Mouse (Mus musculus) heart, postnatal 25 days (tissue): ENCODE data around the gene Tiprl. TPM values are rescaled to one million over a fixed set of nuclear protein-coding genes. Genes with fewer than 3 reads are reported as not detected.

Experiments
- DNase-seq: peaks from one replicate; pipeline ENCODE4 v3.0.0; 2022; ENCODE audit warnings: low spot score
- intact Hi-C: fragments of 180-260 bp; cut with DNase I; formaldehyde crosslinking; loops from one replicate; pipeline ENCODE4 v1.15.1; 2025
- total RNA-seq, 2 experiments: library from RNA; stranded (reverse); gene quantifications; 2 replicates each; pipeline ENCODE4 v1.2.3; 2021

Gene Tiprl
- total RNA-seq, 2 experiments from 2014 or later = 33.9 to 38.4 TPM

DNA sequence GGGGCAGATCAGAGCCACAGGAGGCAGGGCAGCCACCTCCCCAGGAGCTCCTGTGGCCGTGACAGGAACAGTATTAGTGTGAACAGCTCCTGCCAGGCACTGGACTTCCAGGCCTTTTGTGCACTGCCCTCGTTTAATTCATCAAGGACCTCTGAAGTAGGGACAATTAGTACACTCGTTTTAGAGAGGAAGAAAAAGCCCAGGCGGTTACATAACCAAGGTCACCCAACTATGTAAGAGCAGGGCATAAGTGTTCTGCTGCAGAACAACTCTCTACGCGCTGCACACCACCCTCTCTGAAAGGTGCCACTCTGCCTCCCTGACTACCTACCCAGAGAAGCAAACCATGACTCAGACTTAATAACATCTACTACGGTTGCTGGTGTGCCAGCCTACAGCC is 51.7 kb downstream of the Tiprl start:
- intact Hi-C loops = no loop called here
- no peak for DNase-seq

DNA sequence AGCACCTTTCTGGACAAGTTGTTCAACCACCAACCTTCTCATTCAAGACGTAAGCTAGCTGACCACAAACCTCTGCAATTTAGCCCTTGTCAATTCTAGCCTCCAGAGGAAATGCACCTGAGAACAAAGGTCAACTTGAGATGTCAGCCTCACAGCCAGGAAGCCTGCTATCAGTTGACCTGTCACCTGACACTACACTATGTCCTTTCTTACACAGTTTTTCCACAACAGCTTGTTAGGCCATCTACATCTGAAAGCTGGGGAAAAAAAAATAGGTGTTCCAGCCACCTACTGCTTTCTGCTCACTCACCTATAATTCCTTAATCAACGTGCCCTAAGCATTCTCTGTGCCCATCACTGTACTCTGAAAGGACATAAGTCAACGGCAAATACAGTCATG is 52.6 kb downstream of the Tiprl start:
- DNase-seq = no peak
- intact Hi-C loops = no loop called here

GRCm38 (mm10) chr1:165183400-165183799 is 53.4 kb downstream of the Tiprl start:
- intact Hi-C loops = no loop called here
- DNase-seq = no peak

DNA sequence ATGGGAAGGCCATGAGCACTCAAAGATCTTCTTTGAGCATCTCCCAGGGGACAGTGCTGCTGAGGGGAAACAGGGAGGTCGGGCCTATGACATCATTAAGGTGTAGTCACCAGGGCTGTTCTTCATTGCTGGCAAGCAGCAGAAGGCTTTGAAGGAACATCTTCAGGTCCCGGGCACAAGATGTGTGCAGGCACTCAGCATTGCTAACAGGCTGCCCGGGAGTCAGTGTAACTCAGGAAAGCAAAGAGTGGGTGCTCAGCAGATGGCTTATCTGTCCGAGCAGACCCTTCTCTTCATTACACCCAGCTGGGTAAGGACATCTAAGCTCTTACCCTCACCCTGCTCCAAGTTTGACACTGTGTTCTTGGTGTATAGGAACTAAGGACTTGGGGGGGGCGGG is 57.5 kb downstream of the Tiprl start:
- DNase-seq = no peak
- intact Hi-C loops = no loop called here

GRCm38 (mm10) chr1:165178075-165178474 is 58.7 kb downstream of the Tiprl start:
- no peak for DNase-seq
- intact Hi-C loops = no loop called here

GRCm38 (mm10) chr1:165174059-165174616 is 62.7 kb downstream of the Tiprl start:
- DNase-seq = no peak
- intact Hi-C loops = no loop called here

DNA sequence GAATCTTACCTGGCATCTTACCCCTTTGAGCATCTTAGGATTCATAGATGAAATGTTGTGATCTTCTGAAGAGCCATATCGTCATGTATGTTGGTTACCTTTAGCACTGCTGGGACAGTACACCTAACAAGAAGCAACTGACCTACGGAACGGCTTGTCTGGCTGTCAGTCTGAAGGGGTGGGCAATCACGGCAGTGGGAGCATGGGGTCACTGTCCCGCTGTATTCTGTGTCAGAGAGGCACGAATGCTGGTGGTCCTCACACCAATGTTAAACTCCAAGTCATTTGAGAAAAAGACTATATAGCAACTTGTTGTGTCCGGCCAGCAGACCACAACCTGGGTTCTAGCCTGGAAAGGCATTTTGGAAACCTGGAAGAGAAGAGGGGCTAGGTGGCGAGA is 65.5 kb downstream of the Tiprl start:
- intact Hi-C loops = no loop called here
- DNase-seq = no peak

DNA sequence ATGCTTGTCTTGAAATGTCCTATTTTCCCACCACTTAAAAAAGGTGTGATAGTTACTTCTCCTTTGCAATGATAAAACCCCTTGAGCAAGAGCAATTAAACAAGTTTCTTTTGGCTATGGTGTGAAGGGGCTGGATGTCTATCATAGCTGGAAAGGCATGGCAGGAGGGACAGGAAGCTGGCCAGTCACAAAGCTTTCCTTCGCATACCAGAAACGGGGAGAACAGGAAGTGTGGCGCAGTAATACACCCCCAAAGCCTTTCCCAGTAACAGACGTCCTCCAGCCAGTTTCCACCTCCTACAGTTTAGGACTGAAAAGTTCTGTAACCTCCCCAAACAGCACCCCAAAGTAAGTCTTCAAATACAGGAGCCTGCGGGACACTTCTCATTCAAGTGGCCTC is 66.6 kb downstream of the Tiprl start:
- DNase-seq = no peak
- intact Hi-C loops = no loop called here

- DNase-seq = no peak
- intact Hi-C loops = no loop called here
These were observed 67.3 kb downstream of the Tiprl start for GRCm38 (mm10) chr1:165169462-165169861.

- intact Hi-C loops = no loop called here
- no peak for DNase-seq
These were observed 71.9 kb downstream of the Tiprl start for GRCm38 (mm10) chr1:165164920-165165319.

Other genes starting within 250 kb of the Tiprl start
- gene Tbx19, start 76.2 kb downstream of the Tiprl start, total RNA-seq = not detected
- gene Sft2d2, start 42.6 kb downstream of the Tiprl start, total RNA-seq = 10 to 100 TPM; 12.4 to 13.5 TPM
- gene Gpr161, start 58.8 kb upstream of the Tiprl start, total RNA-seq = 1 to 10 TPM; 1.2 to 2.2 TPM
- gene Dcaf6, start 223.5 kb upstream of the Tiprl start, total RNA-seq = 10 to 100 TPM; 91.3 to 94.1 TPM
- gene Mpc2, start 223.6 kb upstream of the Tiprl start, total RNA-seq = 100 to 1,000 TPM; 640 to 653 TPM
- under 1 TPM in 1 of 2 experiments, not detected in 1; 0.22 TPM for gene Adcy10, start 248.2 kb upstream of the Tiprl start, total RNA-seq